Mouse (Mus musculus) thymus, adult 2 months (tissue): ENCODE data around the gene Duox1. TPM values are rescaled to one million over a fixed set of nuclear protein-coding genes. Genes with fewer than 3 reads are reported as not detected.

Source experiments
- DNase-seq: peaks from one replicate; pipeline ENCODE4 v3.0.0; 2021
- H3K27ac ChIP-seq: fragments of 200-500 bp; 2 replicates; pipeline ENCODE4 v1.5.1; 2012; ENCODE audit warnings: low read length, control low read depth; ENCODE audit not compliant: control insufficient read depth, insufficient read depth
- H3K27me3 ChIP-seq: fragments of 200-500 bp; 2 replicates; pipeline ENCODE4 v1.6.1; 2012; ENCODE audit warnings: mild to moderate bottlenecking, low read length, moderate library complexity, mixed read lengths; ENCODE audit not compliant: control insufficient read depth, insufficient read depth
- H3K36me3 ChIP-seq: fragments of 200-500 bp; 2 replicates; pipeline ENCODE4 v1.6.1; 2012; ENCODE audit warnings: mild to moderate bottlenecking, low read length, moderate library complexity; ENCODE audit not compliant: control insufficient read depth, insufficient read depth
- H3K4me1 ChIP-seq: fragments of 200-500 bp; replicated peaks from 2 replicates; pipeline ENCODE4 v1.6.1; 2012; ENCODE audit warnings: low read length; ENCODE audit not compliant: control insufficient read depth, insufficient read depth
- H3K4me3 ChIP-seq: fragments of 200-500 bp; 2 replicates; pipeline ENCODE4 v1.5.1; 2012; ENCODE audit warnings: mild to moderate bottlenecking, low read length, control low read depth, moderate library complexity; ENCODE audit not compliant: control insufficient read depth, insufficient read depth
- CTCF ChIP-seq: fragments of 200-500 bp; IDR thresholded peaks from 2 replicates; pipeline ENCODE4 v1.5.1; 2012; ENCODE audit warnings: mild to moderate bottlenecking, control low read depth, low read length, moderate library complexity, borderline replicate concordance; ENCODE audit not compliant: control insufficient read depth, poor library complexity, insufficient read depth; ENCODE audit errors: extremely low read depth
- POLR2A ChIP-seq: fragments of 200-500 bp; IDR thresholded peaks from 2 replicates; pipeline ENCODE4 v1.6.1; 2012; ENCODE audit warnings: mild to moderate bottlenecking, low read length, control low read depth, moderate library complexity; ENCODE audit not compliant: control insufficient read depth, poor library complexity, insufficient read depth; ENCODE audit errors: extremely low read depth
- WGBS: fragments of 180-500 bp; shearing (Covaris S2); methylation state at CpG from one replicate; pipeline ENCODE4 v1.1.7; 2018; 5-methylcytosine and 5-hydroxymethylcytosine counted together
- polyA plus RNA-seq: library from polyadenylated mRNA; depleted of rRNA; stranded (reverse); fragments of >200 nt; gene quantifications from 2 replicates; pipeline ENCODE4 v1.2.3, GENCODE M21; 2012

Duox1 gene
- polyA plus RNA-seq, 1 experiment = 0.26 TPM

GRCm38 (mm10) chr2:122297271-122298095 is 18.0 kb upstream of the Duox1 start:
- TF ChIP-seq POLR2A (no peak), CTCF (no peak)
- no peak for DNase-seq
- Histone ChIP-seq H3K36me3 (no peaks in the 10 kb centered on the region), H3K4me1 (peaks cover 19% of the 10 kb centered on the region), H3K27ac (no peak overlapping the region), H3K27me3 (peaks cover 35% of the 10 kb centered on the region), H3K4me3 (no peak overlapping the region)
- 4% methylated on average over 35 of the region's 35 CpGs for WGBS

GRCm38 (mm10) chr2:122298096-122298499 is 17.4 kb upstream of the Duox1 start, which contains the start of gene Duox2:
Gene Duox2 (minus strand): TSS chr2:122298449.
- peaks cover 35% of the 10 kb centered on the region for H3K27me3 ChIP-seq
- H3K4me3 ChIP-seq = peak within 1 kb of the TSS; percentile 20
- WGBS = 11% methylated on average over 13 of the region's 13 CpGs

GRCm38 (mm10) chr2:122298596-122299490 is 16.6 kb upstream of the Duox1 start, which contains the start of gene Duoxa2:
Gene Duoxa2 (plus strand): TSS chr2:122298900.
- no peaks in the 10 kb centered on the region for H3K36me3 ChIP-seq
- H3K27me3 ChIP-seq = peaks cover 35% of the 10 kb centered on the region
- H3K27ac ChIP-seq = no peak within 1 kb of the TSS
- TF ChIP-seq CTCF (no peak), POLR2A (no peak)
- 4% methylated on average over 43 of the region's 43 CpGs for WGBS
- H3K4me1 ChIP-seq = peaks cover 19% of the 10 kb centered on the region
- peak within 1 kb of the TSS; percentile 20 for H3K4me3 ChIP-seq
- DNase-seq = peak; percentile 40

More at GRCm38 (mm10) chr2:122298096-122298499, 17.4 kb upstream of the Duox1 start, which contains the start of gene Duox2:
- DNase-seq = no peak
- H3K4me1 ChIP-seq = peaks cover 19% of the 10 kb centered on the region
- H3K27ac ChIP-seq = no peak within 1 kb of the TSS
- TF ChIP-seq CTCF = no peak
- TF ChIP-seq POLR2A = no peak
- H3K36me3 ChIP-seq = no peaks in the 10 kb centered on the region

- Histone ChIP-seq H3K27ac (no peak overlapping the region), H3K36me3 (no peaks in the 10 kb centered on the region), H3K27me3 (peaks cover 35% of the 10 kb centered on the region), H3K4me3 (no peak overlapping the region), H3K4me1 (peaks cover 19% of the 10 kb centered on the region)
- no peak for DNase-seq
- TF ChIP-seq POLR2A (no peak), CTCF (no peak)
- 24% methylated on average over 14 of the region's 14 CpGs for WGBS
These were observed 15.4 kb upstream of the Duox1 start for GRCm38 (mm10) chr2:122299911-122300655.

- no peak overlapping the region for H3K4me3 ChIP-seq
- no peak overlapping the region for H3K27ac ChIP-seq
- no peak for DNase-seq
- peaks cover 35% of the 10 kb centered on the region for H3K27me3 ChIP-seq
- 10% methylated on average over 14 of the region's 14 CpGs for WGBS
- no peaks in the 10 kb centered on the region for H3K36me3 ChIP-seq
- TF ChIP-seq POLR2A (no peak), CTCF (no peak)
- peaks cover 23% of the 10 kb centered on the region for H3K4me1 ChIP-seq
These were observed 14.8 kb upstream of the Duox1 start for GRCm38 (mm10) chr2:122300656-122301020.
